Mouse (Mus musculus) T-cell, adult 2 months (primary cell): ENCODE measurements around the gene 1110008L16Rik.
"Not testable (repeated sequence)": the region's sequence is repeated elsewhere in the genome, so short reads cannot be mapped to it uniquely, and the experiment has no call there.

Experiments used
- DNase-seq: peaks from one replicate; pipeline ENCODE4 v3.0.0; 2022; ENCODE audit warnings: low spot score

1110008L16Rik gene

DNA sequence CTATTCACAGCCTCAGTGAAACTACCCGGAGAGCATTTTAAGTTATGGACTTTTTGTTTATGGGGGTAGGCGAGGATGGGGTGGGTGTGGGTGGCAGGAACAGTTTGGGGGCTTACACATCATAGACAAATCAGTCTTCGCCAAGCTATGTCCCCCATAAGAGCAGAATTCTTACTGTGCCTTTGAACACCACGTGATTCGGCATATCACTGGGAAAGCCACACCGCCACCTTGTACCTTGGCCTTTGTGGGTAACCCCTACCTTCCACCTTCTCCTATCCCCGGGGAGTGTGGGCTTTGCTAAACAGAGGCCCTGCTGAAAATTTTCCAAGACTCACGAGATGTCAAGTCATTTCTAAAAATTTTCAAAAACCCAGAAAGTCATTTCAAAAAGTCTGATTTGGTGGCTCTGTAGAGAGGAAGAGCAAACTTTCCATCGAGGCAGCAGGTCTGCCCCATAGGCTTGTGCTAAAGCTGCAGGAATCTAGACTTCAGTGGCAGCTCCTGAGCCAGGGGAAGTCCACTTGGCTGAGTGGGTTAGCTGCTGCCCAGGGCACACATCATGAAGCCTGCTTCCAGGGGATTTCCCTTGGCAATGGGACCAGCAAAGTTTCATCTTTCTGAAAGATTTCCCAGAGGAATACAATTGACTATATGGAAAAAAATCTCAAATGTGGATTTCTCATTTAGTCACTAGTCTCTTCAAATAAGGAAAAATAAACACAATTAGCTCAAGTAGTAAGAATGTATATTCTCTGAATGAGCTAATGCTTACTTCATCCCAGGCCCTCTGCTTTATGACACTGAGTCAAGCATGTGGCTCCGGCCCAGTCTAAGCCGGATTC is 93.6 kb downstream of the 1110008L16Rik start:
- no peak for DNase-seq

DNA sequence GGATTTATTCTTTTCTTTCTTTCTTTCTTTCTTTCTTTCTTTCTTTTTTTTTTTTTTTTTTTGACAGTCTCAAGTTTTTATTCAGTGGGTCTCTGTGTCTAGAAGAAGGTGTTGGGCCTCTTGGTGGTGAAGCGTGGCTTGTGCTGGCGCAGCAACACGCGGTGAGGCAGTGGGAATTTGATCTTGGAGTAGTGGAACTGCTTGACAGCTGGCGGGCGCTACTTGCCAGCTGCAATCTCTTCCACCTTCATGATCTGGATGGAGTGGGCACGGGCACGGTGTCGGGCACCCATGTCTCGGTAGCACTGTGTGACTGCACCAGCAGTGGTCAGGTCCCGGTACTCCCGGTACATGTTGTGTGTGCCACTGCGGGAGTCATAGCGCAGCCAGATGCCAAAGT is 96.2 kb downstream of the 1110008L16Rik start:
- DNase-seq: not testable (repeated sequence)

DNA sequence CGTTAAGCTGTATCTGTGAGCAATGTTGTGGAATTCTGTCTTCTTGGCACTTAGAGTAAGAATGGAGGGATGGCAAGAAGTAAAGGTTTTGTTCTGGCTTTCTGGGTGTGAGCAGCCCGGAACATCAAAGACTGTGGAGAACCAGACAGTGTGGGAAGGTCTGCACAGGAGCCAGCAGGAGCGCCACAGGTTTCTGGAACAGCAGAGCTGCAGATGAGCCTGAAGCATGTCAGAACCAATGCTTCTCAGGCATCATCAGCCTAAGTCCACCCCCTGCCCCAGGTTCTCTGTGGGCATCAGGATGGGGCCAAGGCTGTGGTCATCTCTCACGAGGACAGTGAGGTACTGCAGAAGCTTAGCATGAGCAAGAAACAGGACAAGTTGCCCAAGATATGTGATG is 97.2 kb downstream of the 1110008L16Rik start:
- no peak for DNase-seq

DNA sequence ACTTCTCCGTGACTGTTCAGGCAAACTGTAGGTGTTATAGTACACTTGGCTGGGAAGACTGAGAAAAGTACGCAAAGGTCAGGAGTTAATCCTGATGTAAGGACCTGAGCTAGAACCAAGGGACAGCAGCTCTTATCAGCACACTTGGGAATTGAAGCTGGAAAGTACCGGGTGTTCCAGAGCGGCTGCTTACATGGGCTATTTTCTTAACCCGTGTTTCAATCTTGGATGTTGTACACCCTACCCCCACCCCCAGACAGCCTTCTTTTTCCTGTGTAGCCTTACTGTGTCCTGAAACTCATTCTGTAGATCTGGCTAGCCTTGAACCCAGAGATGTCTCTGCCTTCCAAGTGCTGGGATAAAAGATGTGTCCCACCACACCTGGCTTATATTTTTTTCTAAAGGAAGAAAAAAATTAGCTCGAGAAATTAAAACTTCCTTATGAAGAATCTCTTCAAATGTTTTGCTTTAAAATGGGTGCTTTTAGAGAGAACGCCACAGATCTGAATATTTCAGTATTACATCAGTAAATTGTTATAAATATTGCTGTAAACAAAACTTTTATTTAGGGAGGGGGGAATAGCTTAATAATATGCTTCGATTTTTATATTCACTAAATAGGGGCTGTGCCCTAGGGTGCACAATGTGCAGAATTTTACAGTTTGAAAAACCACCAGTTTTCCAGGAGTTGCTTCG is 98.3 kb downstream of the 1110008L16Rik start:
- DNase-seq: no peak

DNA sequence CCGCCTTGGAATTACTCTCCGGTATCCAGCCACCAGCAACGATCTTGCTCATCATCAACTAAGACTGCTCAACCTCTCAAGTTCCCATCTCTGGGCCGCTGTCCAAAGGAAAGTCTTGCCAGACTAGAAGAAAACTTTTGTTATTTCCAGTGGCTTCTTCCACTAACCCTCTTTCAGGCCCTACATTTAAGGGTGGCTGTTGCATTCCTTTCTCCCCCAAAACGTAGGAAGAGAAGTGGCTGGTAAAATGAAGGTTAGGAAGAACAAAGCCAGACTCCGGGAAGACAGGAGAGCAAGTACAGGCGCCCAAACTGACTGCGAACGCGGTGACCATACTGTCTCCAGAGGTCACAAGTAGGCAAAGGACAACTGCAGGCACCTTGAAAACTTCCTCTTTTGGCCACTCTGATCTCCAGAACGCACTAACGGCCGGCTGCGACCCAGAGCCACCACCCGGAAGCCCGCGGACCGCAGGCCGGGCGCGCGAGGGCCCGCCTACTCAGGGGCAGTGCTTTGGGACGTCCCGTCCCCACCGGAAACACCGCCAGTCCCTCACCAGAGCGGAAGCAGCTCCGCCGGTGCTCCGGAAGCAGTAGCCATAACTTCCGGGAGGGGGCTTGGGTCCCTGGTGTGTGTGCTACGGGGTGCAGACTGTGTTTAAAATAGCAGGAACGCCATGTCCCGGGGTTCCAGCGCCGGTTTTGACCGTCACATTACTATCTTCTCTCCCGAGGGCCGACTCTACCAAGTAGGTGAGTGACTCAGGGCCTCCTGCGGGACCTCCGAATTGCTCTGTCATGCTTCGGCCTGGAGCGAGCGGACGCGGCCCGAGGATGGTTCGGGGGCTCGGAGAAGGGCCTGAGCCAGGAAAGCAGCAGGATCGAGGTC is 99.1 kb downstream of the 1110008L16Rik start:
- peak; percentile 91 for DNase-seq

DNA sequence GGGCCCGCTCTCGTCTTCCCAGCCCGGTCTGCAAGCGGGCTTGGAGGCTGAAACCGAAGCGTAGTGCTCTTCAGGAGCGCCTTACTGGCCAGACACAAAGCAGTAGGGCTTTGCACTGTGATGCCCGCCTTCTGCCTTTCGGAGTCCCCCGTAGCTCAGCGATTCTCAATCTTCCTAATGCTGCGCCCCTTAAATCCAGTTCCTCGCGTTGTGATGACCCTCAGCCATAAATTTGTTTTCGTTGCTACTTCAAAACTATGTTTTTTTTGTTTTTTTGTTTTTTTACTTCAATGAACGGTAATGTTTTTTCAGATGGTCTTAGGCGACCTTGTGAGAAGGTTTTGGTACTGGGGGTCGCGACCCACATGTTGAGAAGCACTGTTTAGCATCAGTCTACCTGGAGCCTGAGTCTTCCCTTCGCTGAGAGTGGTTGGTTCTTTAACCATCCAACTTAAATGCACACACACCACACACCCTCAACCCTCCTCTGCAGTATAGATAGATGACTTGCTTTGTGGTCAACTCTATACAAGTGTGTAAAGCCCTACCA is 99.8 kb downstream of the 1110008L16Rik start:
- DNase-seq: no peak

DNA sequence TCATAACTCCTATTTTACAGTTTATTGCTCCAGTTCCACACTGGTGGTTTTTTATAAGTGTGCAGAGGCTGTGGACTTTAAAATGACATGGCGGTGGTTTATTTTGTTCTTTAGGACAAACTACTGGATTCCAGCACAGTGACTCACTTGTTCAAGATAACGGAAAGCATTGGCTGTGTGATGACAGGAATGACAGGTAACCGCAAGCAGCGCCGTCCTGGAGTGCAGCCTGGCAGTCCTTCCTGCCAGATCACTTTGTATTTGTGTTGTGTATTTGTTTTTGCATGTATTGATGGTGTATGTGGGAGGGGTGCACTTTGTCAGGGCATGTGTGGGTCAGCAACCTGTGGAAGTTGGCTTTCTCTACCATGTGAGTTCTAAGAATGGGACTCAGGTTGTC is 108.5 kb downstream of the 1110008L16Rik start:
- no peak for DNase-seq

DNA sequence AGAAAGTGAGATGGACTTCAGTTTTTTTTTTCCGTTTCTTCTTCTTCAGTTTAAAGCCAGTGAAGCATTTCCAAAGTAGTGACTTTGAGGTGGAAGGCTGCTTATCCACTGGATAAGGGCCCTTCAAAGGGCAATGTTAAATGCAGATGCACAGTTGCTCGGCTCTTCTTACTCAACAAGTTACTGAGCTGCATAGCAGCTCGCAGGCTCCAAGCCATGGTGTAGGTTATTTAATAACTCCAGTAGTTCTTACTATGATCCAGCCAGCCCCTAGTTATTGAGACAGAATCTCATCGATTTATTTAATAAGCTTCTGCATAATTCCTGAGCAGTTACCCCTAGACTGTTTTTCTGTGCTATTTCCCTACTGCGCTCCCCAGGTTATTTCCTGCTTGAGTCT is 115.9 kb downstream of the 1110008L16Rik start:
- no peak for DNase-seq

DNA sequence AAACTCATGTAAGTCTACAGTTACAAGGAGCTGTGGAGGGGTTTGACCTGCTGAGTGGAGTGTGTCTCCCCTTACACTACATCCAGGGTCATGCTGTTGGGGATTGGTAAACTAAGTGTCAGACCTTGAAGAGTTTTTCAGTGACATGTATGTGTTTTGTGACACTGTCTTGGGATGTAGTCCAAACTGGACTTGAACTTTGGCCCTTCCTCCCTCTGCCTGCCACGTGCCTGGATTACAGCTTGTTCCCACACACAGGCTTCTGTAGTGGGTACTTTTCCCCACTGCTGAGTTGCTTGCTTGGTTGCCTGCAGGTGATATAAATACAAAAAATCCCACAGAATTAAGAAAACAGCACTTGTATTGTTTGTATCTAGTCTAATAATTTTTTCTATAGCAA is 116.4 kb downstream of the 1110008L16Rik start:
- DNase-seq: no peak

DNA sequence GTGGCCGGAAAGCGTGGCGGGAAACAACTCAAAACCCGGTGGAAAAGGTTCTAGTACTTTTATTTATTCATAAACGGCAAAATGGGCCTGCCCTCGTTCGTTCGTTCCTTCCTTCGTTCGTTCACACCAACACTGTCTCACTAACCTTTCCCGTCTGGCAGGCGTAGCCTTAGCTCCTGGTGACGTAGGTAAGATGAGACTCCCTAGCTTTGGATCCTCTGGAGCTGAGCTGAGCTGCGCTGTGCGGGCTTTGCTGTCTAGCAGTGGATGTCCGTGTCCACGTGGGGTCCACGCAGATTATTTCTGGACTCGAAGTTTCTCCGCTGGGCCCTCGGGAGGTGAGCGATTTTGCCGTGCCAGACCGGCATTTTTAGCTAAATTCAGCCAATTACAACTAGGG is 120.8 kb downstream of the 1110008L16Rik start:
- DNase-seq: no peak

DNA sequence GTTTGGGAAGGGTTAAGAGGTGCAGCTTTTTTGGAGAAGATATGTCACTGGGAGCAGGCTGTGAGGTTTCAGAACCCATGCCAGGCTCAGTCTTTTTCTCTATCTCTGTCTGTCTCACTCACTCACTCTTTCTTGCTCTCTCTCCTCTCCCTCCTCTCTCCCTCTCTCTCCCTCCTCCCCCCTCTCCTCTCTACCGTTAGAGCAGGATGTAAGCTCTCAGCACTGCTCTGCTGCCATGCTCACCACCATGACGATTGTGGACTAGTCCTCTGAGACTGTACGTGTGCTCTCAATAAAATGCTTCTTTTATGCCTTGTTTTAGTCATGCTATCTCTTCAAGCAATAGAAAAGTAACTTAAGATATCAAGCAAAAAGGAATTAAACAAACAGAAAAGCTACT is 122.7 kb downstream of the 1110008L16Rik start:
- DNase-seq: no peak

DNA sequence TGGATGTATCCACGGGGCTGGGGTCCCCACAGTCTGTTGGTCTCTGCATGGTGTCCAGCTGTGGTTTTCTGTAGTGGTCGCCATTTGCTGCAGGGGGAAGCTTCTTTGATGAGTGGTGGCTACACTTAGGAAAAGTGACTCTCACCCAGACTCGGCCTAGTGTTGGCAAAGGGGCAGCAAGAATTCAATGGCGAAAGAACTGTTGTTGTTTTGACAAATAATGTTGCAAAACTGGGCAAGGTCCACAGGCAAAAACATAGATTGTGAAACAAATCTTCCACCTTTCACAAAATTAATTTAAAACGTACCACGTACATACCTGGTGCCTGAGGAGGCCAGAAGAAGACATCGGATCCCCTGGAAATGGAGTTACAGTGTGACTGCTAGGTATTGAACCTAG is 126.9 kb downstream of the 1110008L16Rik start:
- DNase-seq: no peak

DNA sequence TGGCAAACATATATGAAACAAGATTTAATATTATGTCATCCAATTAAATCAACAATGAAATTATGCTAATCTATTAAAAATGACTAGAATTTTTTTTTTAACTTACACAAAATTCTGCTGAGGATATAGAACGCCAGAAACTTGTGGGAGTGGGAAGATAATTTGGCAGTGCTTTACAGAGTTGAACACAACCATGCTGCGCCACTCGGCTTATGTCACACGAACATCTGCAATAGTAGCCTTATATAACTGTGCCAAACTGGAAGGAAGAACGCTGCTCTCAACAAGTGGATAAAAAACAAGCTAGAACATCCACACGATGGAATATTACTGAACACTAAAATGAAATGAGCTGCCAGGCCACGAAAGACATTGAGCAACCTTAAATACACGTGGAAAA is 129.8 kb downstream of the 1110008L16Rik start:
- DNase-seq: no peak

DNA sequence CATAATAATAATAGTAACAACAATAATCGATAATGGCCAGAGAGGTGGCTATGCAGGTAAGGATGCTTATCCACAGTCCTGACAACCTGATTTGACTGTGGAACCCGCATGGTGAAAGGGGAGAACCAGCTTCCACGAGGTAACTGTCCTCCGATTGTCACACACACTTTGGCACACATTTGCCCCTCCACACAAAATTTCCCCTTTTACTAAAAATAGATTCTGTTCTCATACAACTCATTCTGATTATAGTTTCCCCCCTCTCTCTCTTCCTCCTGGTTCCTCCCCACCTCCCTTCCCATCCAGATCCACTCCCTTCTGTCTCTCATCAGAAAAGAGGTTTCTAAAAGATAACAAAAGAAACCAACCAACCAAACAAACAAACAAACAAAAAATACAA is 130.6 kb downstream of the 1110008L16Rik start:
- DNase-seq: no peak
